8 mouse cellular contexts compared by ENCODE assay signal in genomic region chr1:41555607-41556006, GRCm38 (mm10).
DNase-seq lines count a peak whose midpoint lies in the region; ATAC-seq and TF ChIP-seq lines count a peak whose summit lies in the region.

No protein-coding gene starts in this region.

- WGBS in liver, embryonic 16.5 days (ENCODE audit: insufficient replicate concordance), result 31% methylated on average over 2 of the region's 2 CpGs
- 58% methylated on average over 2 of the region's 2 CpGs for WGBS in liver, embryonic 11.5 days
- 0% methylated on average over 2 of the region's 2 CpGs for WGBS in heart, postnatal 0 days

- H3K9me3 ChIP-seq in liver, embryonic 16.5 days (replicated peaks; ENCODE audit: control insufficient read depth, low read length), result no peaks in the 10 kb centered on the region
- H3K9me3 ChIP-seq in liver, embryonic 11.5 days (ENCODE audit: control insufficient read depth, low read length), result no peaks in the 10 kb centered on the region
- no peaks in the 10 kb centered on the region for H3K9me3 ChIP-seq in heart, postnatal 0 days (replicated peaks; ENCODE audit: control insufficient read depth, low read length)

- H3K4me3 ChIP-seq in liver, embryonic 16.5 days (ENCODE audit: low read depth, low read length), result no peak overlapping the region
- no peak overlapping the region for H3K4me3 ChIP-seq in liver, embryonic 11.5 days (ENCODE audit: low read depth, low read length)
- H3K4me3 ChIP-seq in heart, postnatal 0 days (ENCODE audit: low read depth, low read length), result no peak overlapping the region

- H3K9ac ChIP-seq in liver, embryonic 16.5 days (ENCODE audit: low read depth, low read length), result no peak overlapping the region
- H3K9ac ChIP-seq in liver, embryonic 11.5 days (ENCODE audit: low read depth, low read length), result no peak overlapping the region
- H3K9ac ChIP-seq in heart, postnatal 0 days (replicated peaks; ENCODE audit: low read depth, low read length), result no peak overlapping the region

- no peak for TF ChIP-seq CTCF in heart, postnatal 0 days (IDR thresholded peaks at IDR 0.05; ENCODE audit: low read depth)

- no peak overlapping the region for H3K4me2 ChIP-seq in liver, embryonic 16.5 days (ENCODE audit: low read depth, low read length)
- no peak overlapping the region for H3K4me2 ChIP-seq in liver, embryonic 11.5 days
- H3K4me2 ChIP-seq in heart, postnatal 0 days (ENCODE audit: low read depth, low read length), result no peak overlapping the region

- H3K27ac ChIP-seq in liver, embryonic 16.5 days (ENCODE audit: low read length), result no peak overlapping the region
- no peak overlapping the region for H3K27ac ChIP-seq in liver, embryonic 11.5 days (ENCODE audit: low read depth, low read length)
- H3K27ac ChIP-seq in heart, postnatal 0 days (ENCODE audit: low read depth), result peak overlapping the region; percentile 50

- no peak for TF ChIP-seq EP300 in heart, postnatal 0 days (IDR thresholded peaks at IDR 0.05; ENCODE audit: low read depth)

- no peaks in the 10 kb centered on the region for H3K4me1 ChIP-seq in liver, embryonic 16.5 days (ENCODE audit: control insufficient read depth, low read depth, low read length)
- no peaks in the 10 kb centered on the region for H3K4me1 ChIP-seq in liver, embryonic 11.5 days (replicated peaks; ENCODE audit: control insufficient read depth, insufficient read depth, low read length)
- H3K4me1 ChIP-seq in heart, postnatal 0 days (ENCODE audit: control insufficient read depth, insufficient read depth), result peaks cover 13% of the 10 kb centered on the region; the same call in 1 of the 2 replicates

- H3K27me3 ChIP-seq in liver, embryonic 16.5 days (ENCODE audit: control insufficient read depth, insufficient read depth, low read depth, low read length), result no peaks in the 10 kb centered on the region
- H3K27me3 ChIP-seq in liver, embryonic 11.5 days (replicated peaks; ENCODE audit: control insufficient read depth, insufficient read depth, low read length), result no peaks in the 10 kb centered on the region
- no peaks in the 10 kb centered on the region for H3K27me3 ChIP-seq in heart, postnatal 0 days (ENCODE audit: control insufficient read depth, insufficient read depth, low read length)

- no peaks in the 10 kb centered on the region for H3K36me3 ChIP-seq in liver, embryonic 16.5 days (ENCODE audit: control insufficient read depth, insufficient read depth)
- no peaks in the 10 kb centered on the region for H3K36me3 ChIP-seq in liver, embryonic 11.5 days (ENCODE audit: control insufficient read depth, insufficient read depth, low read length)
- no peaks in the 10 kb centered on the region for H3K36me3 ChIP-seq in heart, postnatal 0 days (replicated peaks; ENCODE audit: control insufficient read depth, insufficient read depth, low read length)

- peak; percentile 5 to 6 for DNase-seq in cerebellum, postnatal 25 days
- no peak for DNase-seq in cerebellum, adult 18-20 months
- no peak for DNase-seq in liver, embryonic 11.5 days (ENCODE audit: low spot score)
- peak; percentile 88 for DNase-seq in heart, postnatal 0 days (ENCODE audit: low spot score)
- DNase-seq in lung, postnatal 36 days, result peak; percentile 58
- DNase-seq in testis, postnatal 10 days (ENCODE audit: low spot score), result no peak
- DNase-seq in right cerebral cortex, adult 2 months (ENCODE audit: low spot score in 2 of 2), result no peak

- peak; percentile 59; the same call in 1 of the 2 replicates for ATAC-seq in liver, embryonic 16.5 days (ENCODE audit: low read depth)
- ATAC-seq in liver, embryonic 11.5 days (replicated peaks; ENCODE audit: low FRiP score), result no peak
- ATAC-seq in heart, postnatal 0 days (ENCODE audit: insufficient read depth, low read depth), result peak; percentile 94

Comparison
In these comparisons a context has a peak if more than half of its experiments do, and no peak if none do; other contexts are left out.
1. DNase-seq: peak in cerebellum, postnatal 25 days (2 of 2), heart, postnatal 0 days (single experiment) and lung, postnatal 36 days (single experiment); none in cerebellum, adult 18-20 months (0 of 2), liver, embryonic 11.5 days (single experiment), testis, postnatal 10 days (single experiment) and right cerebral cortex, adult 2 months (0 of 2).